ENCODE assay signal across 8 mouse cellular contexts in genomic region chr11:53308884-53309310, GRCm38 (mm10). TPM values are rescaled to one million over a fixed set of nuclear protein-coding genes. Genes with fewer than 3 reads are reported as not detected.
A peak's percentile ranks its signal among the peaks of the same experiment; 100 is the strongest.
DNase-seq lines count a peak whose midpoint lies in the region; ATAC-seq lines count a peak whose summit lies in the region.

No protein-coding gene starts in this region.

- H3K9ac ChIP-seq in hindbrain, embryonic 13.5 days, result no peak overlapping the region

- H3K4me3 ChIP-seq in hindbrain, embryonic 13.5 days, result no peak overlapping the region

- 73% methylated on average over 2 of the region's 2 CpGs for WGBS in hindbrain, embryonic 13.5 days

- no peak overlapping the region for H3K27ac ChIP-seq in hindbrain, embryonic 13.5 days

- ATAC-seq in hematopoietic stem cell, adult 5-6 weeks (replicated peaks in 1 of 2; ENCODE audit: insufficient read depth in 1 of 2, low FRiP score in 2 of 2, low TSS enrichment in 1 of 2, low read depth in 1 of 2, poor library complexity in 2 of 2, severe bottlenecking in 2 of 2), result peak; percentile 33 to 38; a peak in 2 of 4 replicates
- no peak for ATAC-seq in hindbrain, embryonic 13.5 days (ENCODE audit: low FRiP score)

- H3K36me3 ChIP-seq in hindbrain, embryonic 13.5 days, result no peaks in the 10 kb centered on the region

- no peak overlapping the region for H3K4me2 ChIP-seq in hindbrain, embryonic 13.5 days

- no peaks in the 10 kb centered on the region for H3K27me3 ChIP-seq in hindbrain, embryonic 13.5 days

- no peaks in the 10 kb centered on the region for H3K4me1 ChIP-seq in hindbrain, embryonic 13.5 days (replicated peaks)

- peak; percentile 25 for DNase-seq in layer of hippocampus, adult 9-11 months
- no peak for DNase-seq in layer of hippocampus, postnatal 25 days (ENCODE audit: extremely low spot score in 1 of 2, low spot score in 1 of 2)
- peak; percentile 84 for DNase-seq in fat pad, adult 2 months (ENCODE audit: extremely low read depth, low read depth, low spot score)
- peak; percentile 91 for DNase-seq in lung, postnatal 10 days
- DNase-seq in cerebellum, adult 18-20 months, result no peak
- no peak for DNase-seq in spleen, postnatal 14 days (ENCODE audit: low spot score in 2 of 2)

- no peaks in the 10 kb centered on the region for H3K9me3 ChIP-seq in hindbrain, embryonic 13.5 days

RNA-seq across cellular contexts. Expression of gene Hspa4, which starts 8.6 kb away (rescaled TPM):
- 100 to 1,000 TPM; 173 to 178 TPM for total RNA-seq in layer of hippocampus, postnatal 25 days (2021)
- 359 and 408 TPM in 2 replicates for total RNA-seq in hematopoietic stem cell, adult 5-6 weeks (2017)
- 51.5 and 52.8 TPM in 2 replicates for polyA plus RNA-seq in hindbrain, embryonic 13.5 days (2015; fragmentation: Nextera tagmentation; extraction: Ambion mirVana)

RNA-seq across cellular contexts. Expression of gene Zcchc10, which starts 15.6 kb away (rescaled TPM):
- total RNA-seq in layer of hippocampus, postnatal 25 days (2021), result 10 to 100 TPM in 1 of 2 experiments, 1 to 10 TPM in 1; 9.3 to 10.2 TPM
- 5.4 and 9.0 TPM in 2 replicates for total RNA-seq in hematopoietic stem cell, adult 5-6 weeks (2017)
- polyA plus RNA-seq in hindbrain, embryonic 13.5 days (2015; fragmentation: Nextera tagmentation; extraction: Ambion mirVana), result 16.1 and 17.8 TPM in 2 replicates

RNA-seq across cellular contexts. Expression of gene Aff4, which starts 41.7 kb away (rescaled TPM):
- 100 to 1,000 TPM; 199 to 222 TPM for total RNA-seq in layer of hippocampus, postnatal 25 days (2021)
- total RNA-seq in hematopoietic stem cell, adult 5-6 weeks (2017), result 91.0 and 127 TPM in 2 replicates
- polyA plus RNA-seq in hindbrain, embryonic 13.5 days (2015; fragmentation: Nextera tagmentation; extraction: Ambion mirVana), result 71.5 and 73.4 TPM in 2 replicates

Comparison
In these comparisons a context has a peak if more than half of its experiments do, and no peak if none do; other contexts are left out.
1. DNase-seq: peak in layer of hippocampus, adult 9-11 months (single experiment), fat pad, adult 2 months (single experiment) and lung, postnatal 10 days (single experiment); none in layer of hippocampus, postnatal 25 days (0 of 2), cerebellum, adult 18-20 months (0 of 2) and spleen, postnatal 14 days (0 of 2).